Mouse (Mus musculus) heart, embryonic 14.5 days (tissue): ENCODE measurements around the gene Tbxa2r. TPM values are rescaled to one million over a fixed set of nuclear protein-coding genes. Genes with fewer than 3 reads are reported as not detected.
A peak's percentile ranks its signal among the peaks of the same experiment; 100 is the strongest.

Source experiments
- ATAC-seq: fragments of 200-750 bp; cut with Nextera tagmentation; 2 replicates; pipeline ENCODE4 v1.8.0; 2017; ENCODE audit warnings: low read depth, moderate TSS enrichment; ENCODE audit not compliant: insufficient number of reproducible peaks, insufficient read depth, low FRiP score
- H3K27ac ChIP-seq, 2 experiments: fragments of 200-500 bp in 1 of 2; fragments of 300-500 bp in 1 of 2; sonication (generic) in 1 of 2; replicated peaks in 1 of 2; 2 replicates each; pipeline ENCODE4 v1.5.1; 2012 to 2014; ENCODE audit warnings: low read depth in 2 of 2, low read length in 2 of 2, control low read depth in 1 of 2, mild to moderate bottlenecking in 1 of 2, mixed read lengths in 1 of 2; ENCODE audit not compliant: control insufficient read depth in 1 of 2, insufficient read depth in 1 of 2
- H3K27me3 ChIP-seq: fragments of 300-500 bp; sonication (generic); 2 replicates; pipeline ENCODE4 v1.6.1; 2014; ENCODE audit warnings: mild to moderate bottlenecking, low read length, control low read depth; ENCODE audit not compliant: control insufficient read depth, insufficient read depth
- H3K36me3 ChIP-seq: fragments of 300-500 bp; sonication (generic); 2 replicates; pipeline ENCODE4 v1.6.1; 2014; ENCODE audit warnings: mild to moderate bottlenecking, control low read depth, low read length, mixed read lengths; ENCODE audit not compliant: control insufficient read depth, insufficient read depth
- H3K4me1 ChIP-seq, 2 experiments: fragments of 200-500 bp in 1 of 2; fragments of 300-500 bp in 1 of 2; sonication (generic) in 1 of 2; 2 replicates each; pipeline ENCODE4 v1.6.1; 2012 to 2014; ENCODE audit warnings: low read length in 2 of 2, control low read depth in 1 of 2, mixed read lengths in 1 of 2; ENCODE audit not compliant: control insufficient read depth in 2 of 2, insufficient read depth in 2 of 2
- H3K4me2 ChIP-seq: fragments of 300-500 bp; sonication (generic); 2 replicates; pipeline ENCODE4 v1.6.1; 2014; ENCODE audit warnings: mild to moderate bottlenecking, low read length
- H3K4me3 ChIP-seq, 2 experiments: fragments of 200-500 bp in 1 of 2; fragments of 300-500 bp in 1 of 2; sonication (generic) in 1 of 2; 2 replicates each; pipeline ENCODE4 v1.5.1; 2012 to 2014; ENCODE audit warnings: low read length in 2 of 2, mild to moderate bottlenecking in 2 of 2, control low read depth in 1 of 2, low read depth in 1 of 2, moderate library complexity in 1 of 2; ENCODE audit not compliant: control insufficient read depth in 1 of 2, insufficient read depth in 1 of 2
- H3K9ac ChIP-seq: fragments of 300-500 bp; sonication (generic); 2 replicates; pipeline ENCODE4 v1.6.1; 2014; ENCODE audit warnings: mild to moderate bottlenecking, low read length
- H3K9me3 ChIP-seq: fragments of 300-500 bp; sonication (generic); 2 replicates; pipeline ENCODE4 v1.6.1; 2016; ENCODE audit warnings: low read length, control low read depth; ENCODE audit not compliant: control insufficient read depth
- WGBS: fragments of 180-500 bp; shearing (Covaris S2); extraction: QIAGEN DNeasy Blood & Tissue Kit; methylation state at CpG from one replicate; pipeline ENCODE4 v1.1.7; 2014; 5-methylcytosine and 5-hydroxymethylcytosine counted together
- polyA plus RNA-seq: library from polyadenylated mRNA; unstranded; fragments of >200 nt; fragmentation: Nextera tagmentation; extraction: Ambion mirVana; gene quantifications from 2 replicates; pipeline ENCODE4 v1.2.1, GENCODE M21; 2014

Tbxa2r gene
- polyA plus RNA-seq, 1 experiment from 2014 or later = 11.3 TPM

- Histone ChIP-seq H3K4me1 (peaks cover 37 to 40% of the 10 kb centered on the region in 2 experiments), H3K9me3 (no peaks in the 10 kb centered on the region), H3K27me3 (no peaks in the 10 kb centered on the region), H3K36me3 (peaks cover 26% of the 10 kb centered on the region), H3K9ac (peak overlapping the region; percentile 58; the same call in 1 of the 2 replicates), H3K4me3 (peak overlapping the region; percentile 4 to 7; a peak in 2 of 4 replicates), H3K27ac (peak overlapping the region; percentile 93 to 96), H3K4me2 (peak overlapping the region; percentile 52)
- ATAC-seq = no peak
- 36% methylated on average over 4 of the region's 4 CpGs for WGBS
These were observed 1.5 kb downstream of the Tbxa2r start for GRCm38 (mm10) chr10:81330007-81330406.

- H3K4me2 ChIP-seq = peak overlapping the region; percentile 35
- 34% methylated on average over 29 of the region's 29 CpGs for WGBS
- H3K27me3 ChIP-seq = no peaks in the 10 kb centered on the region
- H3K4me3 ChIP-seq = no peak overlapping the region
- no peak for ATAC-seq
- H3K9ac ChIP-seq = peak overlapping the region; percentile 26; the same call in 1 of the 2 replicates
- peaks cover 43 to 44% of the 10 kb centered on the region in 2 experiments for H3K4me1 ChIP-seq
- no peak overlapping the region for H3K27ac ChIP-seq
- H3K9me3 ChIP-seq = no peaks in the 10 kb centered on the region
- peaks cover 4% of the 10 kb centered on the region for H3K36me3 ChIP-seq
These were observed 3.7 kb downstream of the Tbxa2r start for GRCm38 (mm10) chr10:81332277-81332676.

- H3K9me3 ChIP-seq = no peaks in the 10 kb centered on the region
- no peak overlapping the region for H3K9ac ChIP-seq
- peaks cover 26 to 28% of the 10 kb centered on the region in 2 experiments for H3K4me1 ChIP-seq
- ATAC-seq = no peak
- H3K27ac ChIP-seq = no peak overlapping the region
- peaks cover 3% of the 10 kb centered on the region; the same call in 1 of the 2 replicates for H3K36me3 ChIP-seq
- H3K4me3 ChIP-seq = no peak overlapping the region
- H3K4me2 ChIP-seq = no peak overlapping the region
- 78% methylated on average over 11 of the region's 11 CpGs for WGBS
- no peaks in the 10 kb centered on the region; the same call in 1 of the 2 replicates for H3K27me3 ChIP-seq
These were observed 5.8 kb downstream of the Tbxa2r start for GRCm38 (mm10) chr10:81334324-81334723.

GRCm38 (mm10) chr10:81335393-81336340 lies 7.1 kb downstream of the Tbxa2r start:
- Histone ChIP-seq H3K27me3 (no peaks in the 10 kb centered on the region; the same call in 1 of the 2 replicates), H3K4me3 (no peak overlapping the region), H3K36me3 (peaks cover 3% of the 10 kb centered on the region; the same call in 1 of the 2 replicates), H3K4me2 (no peak overlapping the region), H3K4me1 (peaks cover 14 to 16% of the 10 kb centered on the region in 2 experiments; a peak in 3 of 4 replicates), H3K9ac (0 out of 2 replicates have a peak overlapping the region, but pooled peaks have one; percentile 41), H3K9me3 (no peaks in the 10 kb centered on the region), H3K27ac (peak overlapping the region; percentile 50 to 74)
- WGBS = 44% methylated on average over 15 of the region's 19 CpGs
- peak; percentile 7; the same call in 1 of the 2 replicates for ATAC-seq

- Histone ChIP-seq H3K4me3 (no peak overlapping the region), H3K4me2 (no peak overlapping the region), H3K4me1 (peaks cover 10 to 14% of the 10 kb centered on the region in 2 experiments; a peak in 3 of 4 replicates), H3K9ac (0 out of 2 replicates have a peak overlapping the region, but pooled peaks have one; percentile 41), H3K27ac (peak overlapping the region in 1 of 2 experiments; percentile 50; a peak in 2 of 4 replicates), H3K9me3 (no peaks in the 10 kb centered on the region), H3K27me3 (no peaks in the 10 kb centered on the region; the same call in 1 of the 2 replicates), H3K36me3 (peaks cover 3% of the 10 kb centered on the region; the same call in 1 of the 2 replicates)
- WGBS = 87% methylated on average over 4 of the region's 4 CpGs
- ATAC-seq = no peak
These were observed 8.0 kb downstream of the Tbxa2r start for GRCm38 (mm10) chr10:81336558-81336957.

- Histone ChIP-seq H3K4me3 (no peak overlapping the region), H3K9ac (no peak overlapping the region), H3K4me2 (no peak overlapping the region), H3K9me3 (no peaks in the 10 kb centered on the region), H3K36me3 (0 out of 2 replicates have a peak, but pooled peaks cover 6% of the 10 kb centered on the region), H3K4me1 (peaks cover 0 to 5% of the 10 kb centered on the region in 2 experiments; a peak in 1 of 4 replicates), H3K27me3 (peaks cover 19% of the 10 kb centered on the region), H3K27ac (no peak overlapping the region)
- ATAC-seq = no peak; the same call in 1 of the 2 replicates
- 43% methylated on average over 17 of the region's 17 CpGs for WGBS
These were observed 12.2 kb downstream of the Tbxa2r start for GRCm38 (mm10) chr10:81340551-81341332.
